Mouse (Mus musculus) liver, embryonic 15.5 days (tissue): ENCODE data around the gene Chd6. TPM values are rescaled to one million over a fixed set of nuclear protein-coding genes. Genes with fewer than 3 reads are reported as not detected.

Experiments
- ATAC-seq: fragments of 200-750 bp; cut with Nextera tagmentation; 2 replicates; pipeline ENCODE4 v1.8.0; 2017; ENCODE audit warnings: moderate number of reproducible peaks, mild to moderate bottlenecking, moderate library complexity; ENCODE audit not compliant: insufficient read depth
- H3K27ac ChIP-seq: fragments of 300-500 bp; sonication (generic); replicated peaks from 2 replicates; pipeline ENCODE4 v1.5.1; 2015; ENCODE audit warnings: mild to moderate bottlenecking, inconsistent platforms
- H3K27me3 ChIP-seq: fragments of 300-500 bp; sonication (generic); 2 replicates; pipeline ENCODE4 v1.6.1; 2015; ENCODE audit warnings: mild to moderate bottlenecking, inconsistent platforms
- H3K36me3 ChIP-seq: fragments of 300-500 bp; sonication (generic); replicated peaks from 2 replicates; pipeline ENCODE4 v1.6.1; 2015; ENCODE audit warnings: moderate library complexity, mild to moderate bottlenecking, inconsistent platforms
- H3K4me1 ChIP-seq: fragments of 300-500 bp; sonication (generic); replicated peaks from 2 replicates; pipeline ENCODE4 v1.6.1; 2015; ENCODE audit warnings: inconsistent platforms
- H3K4me2 ChIP-seq: fragments of 300-500 bp; sonication (generic); 2 replicates; pipeline ENCODE4 v1.6.1; 2015; ENCODE audit warnings: moderate library complexity, mild to moderate bottlenecking, inconsistent platforms
- H3K4me3 ChIP-seq: fragments of 300-500 bp; sonication (generic); replicated peaks from 2 replicates; pipeline ENCODE4 v1.5.1; 2015; ENCODE audit warnings: mild to moderate bottlenecking, inconsistent platforms
- H3K9ac ChIP-seq: fragments of 300-500 bp; sonication (generic); 2 replicates; pipeline ENCODE4 v1.6.1; 2015; ENCODE audit warnings: moderate library complexity, mild to moderate bottlenecking, inconsistent platforms
- H3K9me3 ChIP-seq: fragments of 300-500 bp; sonication (generic); replicated peaks from 2 replicates; pipeline ENCODE4 v1.6.1; 2016; ENCODE audit warnings: inconsistent platforms
- WGBS: fragments of 180-500 bp; shearing (Covaris S2); methylation state at CpG from one replicate; pipeline ENCODE4 v1.1.7; 2015; ENCODE audit warnings: mixed read lengths; ENCODE audit not compliant: insufficient replicate concordance; 5-methylcytosine and 5-hydroxymethylcytosine counted together
- polyA plus RNA-seq: library from polyadenylated mRNA; unstranded; fragments of >200 nt; fragmentation: Nextera tagmentation; extraction: Ambion mirVana; gene quantifications from 2 replicates; pipeline ENCODE4 v1.2.1, GENCODE M21; 2015

Chd6 gene
- polyA plus RNA-seq, 1 experiment from 2014 or later = 3.5 TPM

DNA sequence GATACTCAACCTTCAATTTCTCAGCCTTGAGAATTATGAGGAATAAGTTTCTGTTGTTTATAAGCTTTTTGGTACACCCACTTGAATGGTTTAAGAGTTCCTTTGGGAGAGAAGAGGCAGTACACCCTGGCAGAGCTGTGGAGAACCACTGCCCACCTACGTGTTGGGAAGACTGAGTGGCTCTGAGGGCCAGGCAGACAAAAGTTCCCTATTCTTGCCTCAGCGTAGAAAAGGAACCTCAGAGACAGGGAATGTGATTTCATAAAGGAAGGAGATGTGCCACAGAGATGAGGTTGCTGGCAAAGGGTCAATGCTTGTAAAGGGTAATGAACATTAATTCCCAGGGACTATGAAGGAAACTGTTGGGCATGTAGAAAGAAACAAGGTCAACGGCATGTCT lies 154.3 kb downstream of the Chd6 start:
- no peak overlapping the region for H3K9ac ChIP-seq
- H3K4me2 ChIP-seq = no peak overlapping the region
- WGBS = 76% methylated on average over 3 of the region's 3 CpGs
- H3K9me3 ChIP-seq = no peaks in the 10 kb centered on the region
- H3K4me1 ChIP-seq = no peaks in the 10 kb centered on the region
- ATAC-seq = no peak
- peaks cover 22% of the 10 kb centered on the region for H3K36me3 ChIP-seq
- H3K27ac ChIP-seq = no peak overlapping the region
- H3K4me3 ChIP-seq = no peak overlapping the region
- H3K27me3 ChIP-seq = no peaks in the 10 kb centered on the region

DNA sequence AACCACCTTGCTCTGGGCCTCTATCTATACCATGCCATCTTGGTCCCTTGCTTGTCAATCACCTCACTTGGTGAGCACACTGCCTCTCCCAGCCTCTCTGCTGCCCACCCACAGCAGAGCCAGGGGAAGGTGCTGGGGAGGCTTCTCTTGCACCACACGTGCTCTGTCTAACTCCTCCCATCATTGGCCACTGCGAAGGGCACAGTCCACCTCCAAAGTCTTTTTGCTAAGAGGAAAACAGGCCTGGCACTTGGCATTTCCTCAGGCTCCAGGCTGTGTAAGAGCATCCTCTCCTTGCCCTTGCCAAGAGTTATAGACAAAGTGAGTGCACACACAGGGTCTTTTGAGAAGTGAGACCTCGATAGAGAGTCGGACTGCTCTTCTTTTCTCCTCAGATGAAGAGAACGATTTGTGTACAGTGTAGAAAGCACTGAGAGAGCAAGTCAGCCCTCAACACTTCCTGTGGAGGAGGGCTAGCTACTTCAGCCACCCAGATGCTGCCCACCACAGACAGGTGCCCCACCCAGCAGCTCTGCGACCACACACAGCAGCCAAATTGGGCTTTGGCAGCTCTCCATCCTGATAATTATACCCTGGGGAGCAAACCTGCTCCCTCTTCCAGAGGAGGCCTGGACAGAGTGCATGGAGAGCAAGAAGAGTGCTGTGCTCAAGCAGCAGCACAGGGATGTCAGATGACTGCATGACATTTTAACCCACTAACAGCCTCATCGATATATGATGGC lies 155.6 kb downstream of the Chd6 start:
- Histone ChIP-seq H3K27ac (no peak overlapping the region), H3K4me2 (no peak overlapping the region), H3K9ac (no peak overlapping the region), H3K27me3 (no peaks in the 10 kb centered on the region), H3K4me1 (no peaks in the 10 kb centered on the region), H3K4me3 (no peak overlapping the region), H3K9me3 (no peaks in the 10 kb centered on the region), H3K36me3 (peaks cover 31% of the 10 kb centered on the region)
- 59% methylated on average over 7 of the region's 7 CpGs for WGBS
- no peak for ATAC-seq

DNA sequence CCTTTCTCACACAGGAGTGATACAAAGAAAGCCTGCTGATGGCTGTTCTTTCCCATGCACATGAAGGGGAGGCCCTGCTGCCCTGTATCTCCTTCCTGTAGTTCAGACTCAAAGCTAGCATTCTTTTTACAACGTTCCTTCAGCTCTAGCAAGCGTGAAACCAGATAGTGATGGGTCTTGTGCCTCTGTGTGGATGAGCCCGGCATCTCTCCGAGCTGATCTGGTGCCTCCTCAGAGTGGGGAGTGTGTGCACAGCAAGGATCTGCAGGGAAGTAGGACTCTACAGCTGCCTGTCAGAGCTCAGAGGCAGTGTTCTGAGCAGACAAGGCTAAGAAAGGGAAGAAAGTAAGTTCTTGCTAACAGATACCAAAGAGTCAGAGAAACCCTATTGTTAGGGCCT lies 157.3 kb downstream of the Chd6 start:
- H3K9ac ChIP-seq = no peak overlapping the region
- no peaks in the 10 kb centered on the region for H3K4me1 ChIP-seq
- WGBS = 70% methylated on average over 4 of the region's 4 CpGs
- H3K4me3 ChIP-seq = no peak overlapping the region
- peaks cover 31% of the 10 kb centered on the region for H3K36me3 ChIP-seq
- H3K4me2 ChIP-seq = no peak overlapping the region
- ATAC-seq = no peak
- H3K27me3 ChIP-seq = no peaks in the 10 kb centered on the region
- H3K9me3 ChIP-seq = no peaks in the 10 kb centered on the region
- H3K27ac ChIP-seq = no peak overlapping the region

DNA sequence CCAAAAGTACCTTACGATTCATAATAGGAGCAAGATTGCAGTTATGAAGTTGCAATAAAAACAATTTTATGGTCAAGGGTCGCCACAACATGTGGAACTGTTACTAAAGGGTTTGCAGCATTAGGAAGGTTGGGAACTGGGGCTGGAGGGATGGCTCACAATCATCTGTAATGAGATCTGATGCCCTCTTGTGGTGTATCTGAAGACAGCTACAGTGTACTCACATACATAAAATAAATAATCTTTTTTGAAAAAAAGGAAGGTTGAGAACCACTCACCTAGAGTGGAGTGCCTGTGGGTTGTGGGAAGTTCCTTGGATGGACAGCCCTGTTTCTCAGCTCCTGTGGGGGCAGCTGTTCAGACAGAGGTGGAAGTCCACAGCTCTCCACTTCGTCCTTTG lies 166.4 kb downstream of the Chd6 start:
- Histone ChIP-seq H3K27me3 (no peaks in the 10 kb centered on the region), H3K9me3 (no peaks in the 10 kb centered on the region), H3K4me2 (no peak overlapping the region), H3K4me1 (no peaks in the 10 kb centered on the region), H3K9ac (no peak overlapping the region), H3K36me3 (no peaks in the 10 kb centered on the region), H3K4me3 (no peak overlapping the region), H3K27ac (no peak overlapping the region)
- WGBS = 48% methylated on average over 3 of the region's 3 CpGs
- ATAC-seq = no peak

DNA sequence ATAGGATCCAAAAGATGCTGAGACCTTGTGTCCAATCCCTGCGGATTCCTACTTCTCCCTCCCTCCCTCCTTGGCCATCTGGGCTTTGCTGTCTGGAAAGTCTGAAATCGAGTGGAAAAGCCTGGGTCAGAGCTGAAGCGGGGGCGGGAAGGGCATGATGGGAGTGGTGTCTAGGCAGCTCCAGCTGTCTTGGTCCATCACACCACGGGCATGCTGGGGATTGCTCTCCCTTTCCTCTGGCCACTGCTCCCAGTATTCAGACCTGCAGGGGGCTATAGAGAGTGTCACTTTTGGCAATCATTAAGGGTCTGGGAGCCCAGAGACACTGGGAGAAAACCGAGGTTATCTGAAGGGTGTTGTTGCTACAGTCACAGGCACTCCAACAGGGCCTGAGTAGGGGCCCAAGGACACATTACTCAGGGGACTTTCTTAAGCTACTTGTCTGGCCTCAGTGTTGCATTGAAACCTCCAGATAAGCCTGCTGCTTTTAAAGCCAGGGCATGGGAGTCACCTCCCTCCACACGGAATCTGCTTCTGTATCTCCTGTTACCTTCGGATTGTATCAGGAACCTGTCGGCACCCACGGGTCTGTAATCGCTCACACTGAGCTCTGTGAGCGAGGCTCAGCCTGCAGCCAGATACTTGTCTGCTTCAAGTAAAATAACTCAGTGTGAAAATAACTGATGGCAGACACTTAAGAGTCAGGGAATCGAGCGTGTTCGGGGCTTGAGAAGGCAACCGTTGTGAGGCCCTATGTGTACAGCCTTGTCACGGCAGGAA lies 167.8 kb downstream of the Chd6 start:
- Histone ChIP-seq H3K9me3 (no peaks in the 10 kb centered on the region), H3K36me3 (no peaks in the 10 kb centered on the region), H3K4me1 (no peaks in the 10 kb centered on the region), H3K27ac (no peak overlapping the region), H3K27me3 (no peaks in the 10 kb centered on the region), H3K9ac (no peak overlapping the region), H3K4me2 (no peak overlapping the region), H3K4me3 (no peak overlapping the region)
- ATAC-seq = no peak
- 60% methylated on average over 17 of the region's 17 CpGs for WGBS

DNA sequence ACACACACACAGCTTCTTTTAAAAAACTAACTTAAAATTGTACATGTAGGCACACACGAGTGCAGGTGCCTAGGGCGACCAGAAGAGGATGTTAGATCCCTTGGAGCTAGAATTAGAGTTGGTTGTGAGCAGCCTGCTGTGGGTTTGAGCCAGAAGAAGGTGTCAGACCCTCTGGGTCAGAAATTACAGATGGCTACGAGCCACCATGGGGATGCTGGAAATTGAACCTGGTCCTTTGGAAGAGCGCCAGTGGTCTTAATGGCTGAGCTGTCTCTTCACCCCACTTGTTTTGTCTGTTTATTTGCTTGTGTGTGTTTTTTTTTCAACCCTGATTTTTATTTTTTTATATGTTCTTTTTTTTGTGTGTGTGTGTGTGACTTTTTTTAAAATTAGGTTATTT lies 174.4 kb downstream of the Chd6 start:
- no peak overlapping the region for H3K4me3 ChIP-seq
- no peak for ATAC-seq
- H3K27ac ChIP-seq = no peak overlapping the region
- WGBS = 53% methylated on average over 4 of the region's 4 CpGs
- H3K27me3 ChIP-seq = no peaks in the 10 kb centered on the region
- H3K36me3 ChIP-seq = no peaks in the 10 kb centered on the region
- no peak overlapping the region for H3K4me2 ChIP-seq
- H3K9me3 ChIP-seq = no peaks in the 10 kb centered on the region
- H3K4me1 ChIP-seq = no peaks in the 10 kb centered on the region
- H3K9ac ChIP-seq = no peak overlapping the region

DNA sequence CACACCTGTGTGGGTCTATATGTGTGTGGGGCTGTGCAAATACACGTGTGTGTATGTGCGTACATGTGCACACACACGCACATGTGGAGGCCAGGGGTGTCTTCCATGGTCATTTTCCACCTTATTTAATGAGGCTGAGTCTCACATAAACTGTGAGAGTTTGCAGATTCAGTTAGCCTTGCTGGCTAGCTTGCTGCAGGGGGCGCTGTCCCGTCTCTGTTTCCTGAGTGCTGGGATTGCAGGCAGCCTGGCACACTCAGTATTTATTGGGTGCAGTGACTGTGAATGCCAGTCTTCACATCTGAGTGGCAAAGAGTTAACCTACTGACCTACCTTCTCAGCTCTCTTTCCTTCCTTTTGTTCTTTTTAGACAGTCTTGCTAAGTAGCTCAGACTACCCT lies 175.0 kb downstream of the Chd6 start:
- H3K27me3 ChIP-seq = no peaks in the 10 kb centered on the region
- H3K9ac ChIP-seq = no peak overlapping the region
- no peaks in the 10 kb centered on the region for H3K4me1 ChIP-seq
- H3K4me3 ChIP-seq = no peak overlapping the region
- H3K27ac ChIP-seq = no peak overlapping the region
- 48% methylated on average over 5 of the region's 5 CpGs for WGBS
- H3K4me2 ChIP-seq = no peak overlapping the region
- no peaks in the 10 kb centered on the region for H3K36me3 ChIP-seq
- no peak for ATAC-seq
- no peaks in the 10 kb centered on the region for H3K9me3 ChIP-seq

DNA sequence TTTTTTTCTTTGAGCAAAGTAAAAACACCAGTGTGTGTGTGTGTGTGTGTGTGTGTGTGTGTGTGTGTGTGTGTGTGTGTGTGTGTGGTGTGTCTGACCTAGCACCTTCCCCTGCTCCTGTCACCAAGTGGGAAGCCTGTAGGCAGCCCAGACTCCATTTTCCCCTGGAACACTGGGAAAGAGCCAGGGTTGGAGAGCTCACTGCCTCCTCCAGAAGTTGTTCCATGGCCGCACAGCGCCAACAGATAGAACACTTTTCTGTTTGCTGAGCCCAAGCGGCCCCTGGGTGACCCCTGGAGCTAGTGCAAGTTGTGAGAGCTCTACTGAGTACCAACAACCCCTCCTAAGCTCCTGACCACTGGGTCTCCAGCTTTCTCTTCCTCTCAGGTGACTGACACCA lies 175.9 kb downstream of the Chd6 start:
- H3K9me3 ChIP-seq = no peaks in the 10 kb centered on the region
- no peaks in the 10 kb centered on the region for H3K36me3 ChIP-seq
- 70% methylated on average over 3 of the region's 3 CpGs for WGBS
- H3K9ac ChIP-seq = no peak overlapping the region
- H3K27ac ChIP-seq = no peak overlapping the region
- ATAC-seq = no peak
- no peaks in the 10 kb centered on the region for H3K27me3 ChIP-seq
- no peak overlapping the region for H3K4me3 ChIP-seq
- no peaks in the 10 kb centered on the region for H3K4me1 ChIP-seq
- no peak overlapping the region for H3K4me2 ChIP-seq

DNA sequence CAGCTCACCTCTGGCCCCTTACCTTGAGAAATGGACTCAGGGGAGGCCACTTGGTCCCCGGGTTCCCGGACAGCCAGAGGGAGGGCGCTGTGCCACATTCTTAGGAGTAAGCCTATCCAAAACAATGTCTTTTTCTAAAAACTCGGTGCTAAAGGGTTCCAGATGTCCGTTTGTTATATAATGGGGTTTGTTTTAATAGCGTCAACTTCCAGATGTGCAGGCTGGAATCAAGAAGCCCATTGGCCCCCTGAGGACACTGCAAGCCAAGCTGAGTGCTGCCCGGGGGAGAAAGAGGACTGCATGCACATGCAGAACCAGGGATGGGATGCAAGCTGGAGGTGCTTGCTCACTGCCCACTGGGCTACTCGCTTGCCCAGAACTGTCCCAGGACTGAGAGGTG lies 176.6 kb downstream of the Chd6 start:
- no peak overlapping the region for H3K4me3 ChIP-seq
- H3K4me2 ChIP-seq = no peak overlapping the region
- H3K27ac ChIP-seq = no peak overlapping the region
- no peak for ATAC-seq
- H3K36me3 ChIP-seq = no peaks in the 10 kb centered on the region
- WGBS = 64% methylated on average over 8 of the region's 8 CpGs
- H3K27me3 ChIP-seq = no peaks in the 10 kb centered on the region
- no peak overlapping the region for H3K9ac ChIP-seq
- no peaks in the 10 kb centered on the region for H3K4me1 ChIP-seq
- no peaks in the 10 kb centered on the region for H3K9me3 ChIP-seq

DNA sequence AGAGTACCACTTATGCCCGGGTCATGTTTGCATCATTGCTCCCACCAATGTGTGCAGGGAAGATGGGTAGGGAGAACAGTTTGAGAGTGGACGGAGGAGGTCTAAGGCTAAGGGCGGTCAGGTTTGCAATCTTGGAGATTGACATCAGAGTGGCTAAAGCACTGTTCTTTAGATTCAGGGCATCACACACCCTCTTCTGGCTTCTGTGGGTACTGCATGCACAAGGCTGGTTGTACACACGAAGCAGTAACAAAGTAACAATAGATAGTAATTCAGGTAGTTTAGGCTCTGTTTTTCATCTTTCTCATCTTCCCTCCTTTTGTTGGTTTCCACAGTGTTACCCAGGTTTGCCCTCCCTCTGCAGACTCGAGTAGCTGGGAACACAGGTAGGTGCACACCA lies 177.5 kb downstream of the Chd6 start:
- Histone ChIP-seq H3K4me3 (no peak overlapping the region), H3K9me3 (no peaks in the 10 kb centered on the region), H3K9ac (no peak overlapping the region), H3K27me3 (no peaks in the 10 kb centered on the region), H3K27ac (no peak overlapping the region), H3K36me3 (no peaks in the 10 kb centered on the region), H3K4me1 (no peaks in the 10 kb centered on the region), H3K4me2 (no peak overlapping the region)
- ATAC-seq = no peak
- 80% methylated on average over 5 of the region's 5 CpGs for WGBS

DNA sequence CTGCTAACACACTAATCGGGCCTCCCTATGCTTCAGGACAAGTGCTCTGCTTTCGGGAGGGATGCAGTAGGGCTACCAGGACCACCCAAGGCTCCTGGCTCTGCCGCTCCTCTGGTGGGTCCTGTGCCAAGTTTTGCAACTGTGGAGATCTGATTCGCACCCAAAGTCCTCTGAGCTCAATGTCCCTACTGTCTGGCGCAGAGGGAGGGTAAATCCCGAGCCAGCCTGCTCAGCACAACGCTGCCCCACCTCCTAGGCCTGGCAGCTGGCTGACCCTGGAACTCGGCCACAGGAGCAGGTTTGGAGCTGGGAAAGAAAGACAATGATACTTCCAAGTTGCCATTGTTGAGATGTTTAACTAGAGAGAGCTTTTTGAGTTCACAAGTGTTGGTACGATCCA lies 183.7 kb downstream of the Chd6 start:
- Histone ChIP-seq H3K36me3 (no peaks in the 10 kb centered on the region), H3K4me1 (no peaks in the 10 kb centered on the region), H3K4me2 (no peak overlapping the region), H3K9ac (no peak overlapping the region), H3K9me3 (no peaks in the 10 kb centered on the region), H3K4me3 (no peak overlapping the region), H3K27ac (no peak overlapping the region), H3K27me3 (0 out of 2 replicates have a peak, but pooled peaks cover 4% of the 10 kb centered on the region)
- no peak for ATAC-seq
- WGBS = 57% methylated on average over 9 of the region's 9 CpGs
